Mouse (Mus musculus) liver, postnatal 0 days (tissue): ENCODE measurements around the gene Gpd2.

Experiments
- CTCF ChIP-seq: sonication (generic); IDR thresholded peaks from 2 replicates; pipeline ENCODE4 v1.5.1; 2016; ENCODE audit warnings: antibody characterized with exemption, low read depth
- EP300 ChIP-seq: IDR thresholded peaks from 2 replicates; pipeline ENCODE4 v1.6.1; 2016; ENCODE audit warnings: antibody characterized with exemption, low read depth, mild to moderate bottlenecking

DNA sequence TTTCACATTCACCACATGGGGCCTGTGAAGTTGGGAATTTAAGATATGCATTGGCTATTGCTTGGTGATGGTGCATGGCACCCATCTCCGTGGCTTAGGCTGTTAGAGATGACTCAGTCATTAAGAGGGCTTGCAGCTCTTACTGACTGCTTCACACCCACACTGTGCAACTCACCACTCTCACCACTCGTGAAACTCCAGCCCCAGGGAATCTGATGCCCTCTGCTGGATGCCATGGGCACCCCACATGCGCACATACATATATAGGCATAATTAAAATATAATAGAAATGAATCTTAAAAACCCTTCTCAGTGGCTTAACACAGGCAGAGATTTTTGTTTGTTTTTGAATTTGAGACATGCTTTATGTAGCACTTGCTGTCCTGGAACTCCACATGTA lies 125.1 kb downstream of the Gpd2 start:
- TF ChIP-seq CTCF (peak; percentile 38), EP300 (no peak)
